Mouse (Mus musculus): Measurements from ENCODE around the gene Smc1a. TPM values are rescaled to one million over a fixed set of nuclear protein-coding genes. Genes with fewer than 3 reads are reported as not detected.
A peak's percentile ranks its signal among the peaks of the same experiment; 100 is the strongest.

The Smc1a gene
- total and polyA plus RNA-seq, 2 experiments from 2014 or later: 8.8 to 31.8 TPM

- Histone ChIP-seq H3K9me3 (replicated peaks; ENCODE audit: control insufficient read depth, low read length) (no peaks in the 10 kb centered on the region), H3K4me1 (ENCODE audit: control insufficient read depth, insufficient read depth) (no peaks in the 10 kb centered on the region), H3K27ac (ENCODE audit: low read depth) (no peak overlapping the region), H3K4me3 (ENCODE audit: low read depth, low read length) (no peak overlapping the region), H3K4me2 (ENCODE audit: low read depth, low read length) (peak overlapping the region; percentile 81), H3K36me3 (replicated peaks; ENCODE audit: control insufficient read depth, insufficient read depth, low read length) (no peaks in the 10 kb centered on the region), H3K9ac (replicated peaks; ENCODE audit: low read depth, low read length) (no peak overlapping the region), H3K27me3 (ENCODE audit: control insufficient read depth, insufficient read depth, low read length) (peaks cover 5% of the 10 kb centered on the region; the same call in 1 of the 2 replicates)
- ATAC-seq (ENCODE audit: insufficient read depth, low read depth): no peak
- 46% methylated on average over 2 of the region's 2 CpGs for WGBS
- DNase-seq (ENCODE audit: low spot score): no peak
- TF ChIP-seq CTCF (IDR thresholded peaks at IDR 0.05; ENCODE audit: low read depth): no peak
- TF ChIP-seq EP300 (IDR thresholded peaks at IDR 0.05; ENCODE audit: low read depth): no peak
Observed at GRCm38 (mm10) chrX:152002865-152003264, 13.4 kb upstream of the Smc1a start.

DNA sequence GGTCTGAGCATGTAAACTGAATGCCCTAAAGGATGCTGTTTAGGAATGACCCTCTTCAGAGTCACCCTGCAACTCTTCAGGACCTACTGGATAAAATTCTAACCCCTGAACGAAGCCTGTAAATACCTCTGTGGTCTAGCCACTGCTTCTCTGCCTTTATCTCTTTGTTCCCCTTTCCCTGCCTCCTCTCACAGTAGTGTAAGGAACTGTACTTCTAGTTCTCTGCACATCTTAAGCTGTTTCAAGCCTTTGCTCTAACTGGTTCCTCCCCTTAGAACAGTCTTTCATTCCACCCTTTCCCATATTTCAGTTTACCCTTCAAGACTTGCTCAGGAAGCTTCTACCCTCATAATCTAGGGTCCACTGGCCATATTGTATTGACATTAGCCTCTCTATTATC is 8.4 kb upstream of the Smc1a start:
- Histone ChIP-seq H3K9me3 (replicated peaks; ENCODE audit: control insufficient read depth, low read length) (no peaks in the 10 kb centered on the region), H3K4me3 (ENCODE audit: low read depth, low read length) (no peak overlapping the region), H3K36me3 (replicated peaks; ENCODE audit: control insufficient read depth, insufficient read depth, low read length) (no peaks in the 10 kb centered on the region), H3K4me2 (ENCODE audit: low read depth, low read length) (no peak overlapping the region), H3K27me3 (ENCODE audit: control insufficient read depth, insufficient read depth, low read length) (no peaks in the 10 kb centered on the region), H3K4me1 (ENCODE audit: control insufficient read depth, insufficient read depth) (no peaks in the 10 kb centered on the region), H3K9ac (replicated peaks; ENCODE audit: low read depth, low read length) (no peak overlapping the region), H3K27ac (ENCODE audit: low read depth) (no peak overlapping the region)
- WGBS: 67% methylated on average over 1 of the region's 1 CpGs
- DNase-seq (ENCODE audit: low spot score) (no peak), ATAC-seq (ENCODE audit: insufficient read depth, low read depth) (no peak)
- TF ChIP-seq EP300 (IDR thresholded peaks at IDR 0.05; ENCODE audit: low read depth) (no peak), CTCF (IDR thresholded peaks at IDR 0.05; ENCODE audit: low read depth) (no peak)

GRCm38 (mm10) chrX:152015752-152016150 is 477 bp upstream of the Smc1a start:
- WGBS: 27% methylated on average over 11 of the region's 11 CpGs
- H3K4me1 ChIP-seq (ENCODE audit: control insufficient read depth, insufficient read depth): peaks cover 4% of the 10 kb centered on the region; the same call in 1 of the 2 replicates
- H3K4me2 ChIP-seq (ENCODE audit: low read depth, low read length): peak overlapping the region; percentile 71
- no peak for TF ChIP-seq EP300 (IDR thresholded peaks at IDR 0.05; ENCODE audit: low read depth)
- no peak for TF ChIP-seq CTCF (IDR thresholded peaks at IDR 0.05; ENCODE audit: low read depth)
- H3K4me3 ChIP-seq (ENCODE audit: low read depth, low read length): peak overlapping the region; percentile 56
- no peak for ATAC-seq (ENCODE audit: insufficient read depth, low read depth)
- no peaks in the 10 kb centered on the region for H3K9me3 ChIP-seq (replicated peaks; ENCODE audit: control insufficient read depth, low read length)
- H3K27me3 ChIP-seq (ENCODE audit: control insufficient read depth, insufficient read depth, low read length): 0 out of 2 replicates have a peak, but pooled peaks cover 3% of the 10 kb centered on the region
- no peaks in the 10 kb centered on the region for H3K36me3 ChIP-seq (replicated peaks; ENCODE audit: control insufficient read depth, insufficient read depth, low read length)
- DNase-seq (ENCODE audit: low spot score): no peak
- H3K27ac ChIP-seq (ENCODE audit: low read depth): peak overlapping the region; percentile 79
- H3K9ac ChIP-seq (replicated peaks; ENCODE audit: low read depth, low read length): peak overlapping the region; percentile 37

- Histone ChIP-seq H3K9ac (replicated peaks; ENCODE audit: low read depth, low read length) (peak overlapping the region; percentile 57), H3K4me3 (ENCODE audit: low read depth, low read length) (peak overlapping the region; percentile 56), H3K4me2 (ENCODE audit: low read depth, low read length) (peak overlapping the region; percentile 67), H3K4me1 (ENCODE audit: control insufficient read depth, insufficient read depth) (peaks cover 4% of the 10 kb centered on the region; the same call in 1 of the 2 replicates), H3K27me3 (ENCODE audit: control insufficient read depth, insufficient read depth, low read length) (0 out of 2 replicates have a peak, but pooled peaks cover 3% of the 10 kb centered on the region), H3K9me3 (replicated peaks; ENCODE audit: control insufficient read depth, low read length) (no peaks in the 10 kb centered on the region), H3K36me3 (replicated peaks; ENCODE audit: control insufficient read depth, insufficient read depth, low read length) (no peaks in the 10 kb centered on the region), H3K27ac (ENCODE audit: low read depth) (peak overlapping the region; percentile 91)
- no peak for TF ChIP-seq EP300 (IDR thresholded peaks at IDR 0.05; ENCODE audit: low read depth)
- no peak for TF ChIP-seq CTCF (IDR thresholded peaks at IDR 0.05; ENCODE audit: low read depth)
- 18% methylated on average over 14 of the region's 14 CpGs for WGBS
- DNase-seq (ENCODE audit: low spot score) (no peak), ATAC-seq (ENCODE audit: insufficient read depth, low read depth) (no peak)
Observed at GRCm38 (mm10) chrX:152017186-152017585, 958 bp downstream of the Smc1a start.

DNA sequence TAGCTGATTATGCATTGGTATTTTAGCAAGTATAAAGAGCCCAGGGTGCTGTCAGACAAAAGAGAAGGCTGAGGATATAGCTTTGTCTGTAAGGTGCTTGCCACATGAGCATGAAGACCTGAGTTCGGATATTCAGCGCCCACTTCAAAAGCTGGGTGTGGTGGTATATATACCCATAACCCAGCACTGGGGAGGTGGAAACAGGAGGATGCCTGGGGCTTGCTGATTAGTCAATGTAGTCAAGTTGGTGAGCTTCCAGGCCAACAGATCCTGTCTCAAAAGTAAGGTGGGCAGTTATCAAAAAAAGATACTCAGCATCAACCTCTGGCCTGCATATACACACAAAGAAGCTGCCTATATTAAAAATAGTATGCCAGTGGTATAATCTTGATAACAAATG is 3.1 kb downstream of the Smc1a start:
- 0 out of 2 replicates have a peak, but pooled peaks cover 3% of the 10 kb centered on the region for H3K27me3 ChIP-seq (ENCODE audit: control insufficient read depth, insufficient read depth, low read length)
- DNase-seq (ENCODE audit: low spot score): no peak
- H3K4me3 ChIP-seq (ENCODE audit: low read depth, low read length): no peak overlapping the region
- H3K4me1 ChIP-seq (ENCODE audit: control insufficient read depth, insufficient read depth): peaks cover 4% of the 10 kb centered on the region; the same call in 1 of the 2 replicates
- TF ChIP-seq CTCF (IDR thresholded peaks at IDR 0.05; ENCODE audit: low read depth): no peak
- no peak for TF ChIP-seq EP300 (IDR thresholded peaks at IDR 0.05; ENCODE audit: low read depth)
- 79% methylated on average over 2 of the region's 2 CpGs for WGBS
- ATAC-seq (ENCODE audit: insufficient read depth, low read depth): no peak
- H3K36me3 ChIP-seq (replicated peaks; ENCODE audit: control insufficient read depth, insufficient read depth, low read length): 0 out of 2 replicates have a peak, but pooled peaks cover 6% of the 10 kb centered on the region
- no peak overlapping the region for H3K4me2 ChIP-seq (ENCODE audit: low read depth, low read length)
- H3K9ac ChIP-seq (replicated peaks; ENCODE audit: low read depth, low read length): no peak overlapping the region
- H3K9me3 ChIP-seq (replicated peaks; ENCODE audit: control insufficient read depth, low read length): no peaks in the 10 kb centered on the region
- no peak overlapping the region for H3K27ac ChIP-seq (ENCODE audit: low read depth)

DNA sequence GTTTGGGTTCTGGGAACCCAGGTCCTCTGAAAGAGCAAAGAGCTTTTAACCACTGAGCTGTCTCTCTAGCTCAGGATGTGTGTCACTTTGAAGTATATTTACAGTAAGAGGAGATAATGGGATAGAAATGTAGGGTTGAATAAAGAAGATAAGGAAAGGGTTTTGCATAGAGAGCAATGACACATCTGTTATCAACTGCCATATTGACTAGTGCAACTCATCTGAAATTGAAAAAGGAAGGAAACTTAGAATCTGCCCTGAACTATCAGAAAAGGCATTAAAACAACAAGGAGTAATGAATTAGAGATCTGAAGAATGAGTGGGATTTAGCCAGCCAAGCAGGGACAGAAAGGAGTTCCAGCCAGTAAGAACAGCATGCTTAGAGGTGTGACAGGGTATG is 23.6 kb downstream of the Smc1a start:
- ATAC-seq (ENCODE audit: insufficient read depth, low read depth): no peak
- no peaks in the 10 kb centered on the region for H3K9me3 ChIP-seq (replicated peaks; ENCODE audit: control insufficient read depth, low read length)
- H3K4me3 ChIP-seq (ENCODE audit: low read depth, low read length): no peak overlapping the region
- H3K4me2 ChIP-seq (ENCODE audit: low read depth, low read length): no peak overlapping the region
- TF ChIP-seq CTCF (IDR thresholded peaks at IDR 0.05; ENCODE audit: low read depth) (no peak), EP300 (IDR thresholded peaks at IDR 0.05; ENCODE audit: low read depth) (no peak)
- no peak for DNase-seq (ENCODE audit: low spot score)
- no peak overlapping the region for H3K9ac ChIP-seq (replicated peaks; ENCODE audit: low read depth, low read length)
- H3K27ac ChIP-seq (ENCODE audit: low read depth): no peak overlapping the region
- no peaks in the 10 kb centered on the region for H3K4me1 ChIP-seq (ENCODE audit: control insufficient read depth, insufficient read depth)
- H3K27me3 ChIP-seq (ENCODE audit: control insufficient read depth, insufficient read depth, low read length): no peaks in the 10 kb centered on the region
- peaks cover 27% of the 10 kb centered on the region for H3K36me3 ChIP-seq (replicated peaks; ENCODE audit: control insufficient read depth, insufficient read depth, low read length)
